Mouse (Mus musculus) megakaryocyte, adult 5-6 weeks (primary cell): ENCODE data around the gene Tspan3. TPM values are rescaled to one million over a fixed set of nuclear protein-coding genes. Genes with fewer than 3 reads are reported as not detected.

Source experiments
- ATAC-seq: 2 replicates; pipeline ENCODE4 v1.8.0; 2016; ENCODE audit warnings: mild to moderate bottlenecking, inconsistent platforms; ENCODE audit not compliant: poor library complexity, severe bottlenecking
- total RNA-seq, 2 experiments: library from RNA; stranded (forward) in 1 of 2; stranded (reverse) in 1 of 2; fragments of 153-499, 151-499 nt in 1 of 2; fragments of 221-1000, 200-1000 nt in 1 of 2; gene quantifications; 2 replicates each; pipeline versions ENCODE4 v1.2.3 to v1.2.4; 2015 to 2017

The Tspan3 gene
- 22.5 and 28.9 TPM in 2 replicates for total RNA-seq (2015)
- 17.9 and 20.4 TPM in 2 replicates for total RNA-seq (2017)

- no peak for ATAC-seq
Measured at GRCm38 (mm10) chr9:56165377-56165776, at the start of gene Tspan3. TSS of gene Tspan3 (minus strand) at chr9:56165477.

- ATAC-seq, result peak; percentile 82
Measured at GRCm38 (mm10) chr9:56213451-56214291, 48.4 kb upstream of the Tspan3 start.

GRCm38 (mm10) chr9:56208817-56209216 lies 43.5 kb upstream of the Tspan3 start:
- ATAC-seq, result 0 out of 2 replicates have a peak, but pooled peaks have one; percentile 33

GRCm38 (mm10) chr9:56207516-56207915 lies 42.2 kb upstream of the Tspan3 start:
- peak; percentile 15; the same call in 1 of the 2 replicates for ATAC-seq

GRCm38 (mm10) chr9:56207083-56207482 lies 41.8 kb upstream of the Tspan3 start:
- peak; percentile 95 for ATAC-seq

GRCm38 (mm10) chr9:56205336-56205735 lies 40.1 kb upstream of the Tspan3 start:
- ATAC-seq, result no peak

GRCm38 (mm10) chr9:56204316-56204715 lies 39.0 kb upstream of the Tspan3 start:
- ATAC-seq, result no peak

- peak; percentile 94 for ATAC-seq
Measured at GRCm38 (mm10) chr9:56200645-56201314, 35.5 kb upstream of the Tspan3 start.

GRCm38 (mm10) chr9:56200200-56200599 lies 34.9 kb upstream of the Tspan3 start:
- ATAC-seq, result no peak

- no peak for ATAC-seq
Measured at GRCm38 (mm10) chr9:56196921-56197320, 31.6 kb upstream of the Tspan3 start.

GRCm38 (mm10) chr9:56195193-56195592 lies 29.9 kb upstream of the Tspan3 start:
- ATAC-seq, result no peak

GRCm38 (mm10) chr9:56191498-56192455 lies 26.5 kb upstream of the Tspan3 start:
- ATAC-seq, result no peak

GRCm38 (mm10) chr9:56180118-56180781 lies 15.0 kb upstream of the Tspan3 start:
- ATAC-seq, result no peak

- no peak for ATAC-seq
Measured at GRCm38 (mm10) chr9:56179416-56180117, 14.3 kb upstream of the Tspan3 start.

GRCm38 (mm10) chr9:56177354-56177753 lies 12.1 kb upstream of the Tspan3 start:
- no peak for ATAC-seq

GRCm38 (mm10) chr9:56175316-56175715 lies 10.0 kb upstream of the Tspan3 start:
- ATAC-seq, result no peak

GRCm38 (mm10) chr9:56167690-56168089 lies 2.4 kb upstream of the Tspan3 start:
- ATAC-seq, result no peak

GRCm38 (mm10) chr9:56166161-56166560 lies 884 bp upstream of the Tspan3 start:
- ATAC-seq, result 0 out of 2 replicates have a peak, but pooled peaks have one; percentile 38

GRCm38 (mm10) chr9:56160341-56161141 lies 4.7 kb downstream of the Tspan3 start:
- peak; percentile 92 for ATAC-seq
